Mouse (Mus musculus): Measurements from ENCODE around the gene Strbp. TPM values are rescaled to one million over a fixed set of nuclear protein-coding genes. Genes with fewer than 3 reads are reported as not detected.

Strbp gene
- total RNA-seq (2014; fragmentation: Nextera tagmentation) (33.8 and 45.5 TPM in 2 replicates), total RNA-seq (2017) (63.0 and 67.5 TPM in 2 replicates)

DNA sequence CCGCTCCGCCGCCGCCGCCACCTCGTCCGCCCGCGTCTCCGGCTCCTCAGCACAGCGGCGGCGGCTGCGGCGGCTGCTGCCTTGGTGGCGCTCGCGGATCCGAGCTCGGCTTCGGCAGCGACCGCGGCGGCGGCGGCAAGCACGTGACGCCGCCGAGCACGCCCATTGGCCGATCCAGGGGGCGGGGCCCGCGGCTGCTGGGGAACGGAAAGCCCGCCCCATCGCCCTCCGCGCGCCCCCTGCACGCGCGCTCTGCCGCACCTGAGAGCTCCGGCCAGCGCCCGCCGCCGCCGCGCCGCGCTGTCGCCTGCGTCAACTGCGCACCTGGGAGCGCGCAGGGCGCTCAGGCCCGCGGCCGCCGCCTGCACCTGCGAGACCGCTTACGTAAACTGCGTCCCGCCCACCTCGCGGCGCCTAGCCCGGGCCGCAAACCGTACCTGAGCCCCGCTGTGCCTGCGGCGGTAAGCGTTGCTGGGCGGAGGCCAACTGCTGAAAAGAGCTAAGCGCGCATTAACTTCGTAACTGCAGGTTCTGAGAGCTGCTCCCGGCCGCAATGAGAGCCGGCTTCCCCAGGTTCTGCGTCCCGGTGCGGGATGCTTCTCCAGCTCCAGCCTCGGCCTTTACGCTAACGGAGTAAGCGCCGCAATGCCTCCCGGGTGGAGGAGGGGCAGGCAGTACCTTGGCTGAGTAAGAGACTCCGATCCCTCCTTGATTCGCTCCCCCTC lies at the start of gene Strbp:
TSS of gene Strbp (minus strand) at position 630 of the 725 bp plus-strand sequence.
- ATAC-seq (replicated peaks; ENCODE audit: poor library complexity, severe bottlenecking) = peak; percentile 83

DNA sequence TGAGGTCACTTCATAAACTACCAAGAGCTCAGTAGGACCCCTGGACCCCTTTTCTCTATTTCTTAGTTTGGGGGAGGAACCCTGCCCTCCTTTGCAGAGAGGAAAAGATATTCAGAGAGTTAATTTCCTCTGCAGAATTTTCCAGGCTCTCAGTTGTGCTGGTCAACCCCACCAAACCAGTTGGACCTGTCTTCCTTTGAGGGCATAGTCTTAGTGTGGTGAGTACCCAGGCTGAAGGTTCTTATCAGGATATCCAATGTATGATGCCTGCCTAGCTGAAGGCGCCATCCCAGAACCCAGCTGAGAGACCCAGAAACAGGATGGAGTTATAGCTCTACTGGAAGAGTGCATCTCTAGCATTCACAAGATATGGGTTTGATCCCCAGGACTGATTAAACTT lies 47.5 kb upstream of the Strbp start:
- ATAC-seq (replicated peaks; ENCODE audit: poor library complexity, severe bottlenecking) = no peak

DNA sequence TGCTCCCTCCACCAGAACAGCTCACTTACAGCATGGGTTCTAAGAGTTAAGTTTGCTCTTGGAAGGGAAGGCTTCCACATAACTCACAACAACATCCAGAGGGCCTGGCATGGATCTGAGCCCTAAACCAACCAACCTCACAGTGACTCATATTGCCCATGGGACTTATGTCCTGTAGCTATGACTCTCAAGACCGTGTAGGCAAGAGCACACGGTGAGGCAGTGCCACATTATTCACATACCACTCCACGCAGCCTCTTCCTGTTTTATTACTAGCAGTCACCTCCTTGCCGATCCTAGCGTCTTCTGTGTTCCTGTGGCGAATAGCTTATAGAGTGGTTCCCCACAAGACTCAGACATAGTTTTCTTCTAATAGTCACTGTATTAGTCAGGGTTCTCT lies 45.7 kb upstream of the Strbp start:
- ATAC-seq (replicated peaks; ENCODE audit: poor library complexity, severe bottlenecking) = peak; percentile 49; the same call in 1 of the 2 replicates

DNA sequence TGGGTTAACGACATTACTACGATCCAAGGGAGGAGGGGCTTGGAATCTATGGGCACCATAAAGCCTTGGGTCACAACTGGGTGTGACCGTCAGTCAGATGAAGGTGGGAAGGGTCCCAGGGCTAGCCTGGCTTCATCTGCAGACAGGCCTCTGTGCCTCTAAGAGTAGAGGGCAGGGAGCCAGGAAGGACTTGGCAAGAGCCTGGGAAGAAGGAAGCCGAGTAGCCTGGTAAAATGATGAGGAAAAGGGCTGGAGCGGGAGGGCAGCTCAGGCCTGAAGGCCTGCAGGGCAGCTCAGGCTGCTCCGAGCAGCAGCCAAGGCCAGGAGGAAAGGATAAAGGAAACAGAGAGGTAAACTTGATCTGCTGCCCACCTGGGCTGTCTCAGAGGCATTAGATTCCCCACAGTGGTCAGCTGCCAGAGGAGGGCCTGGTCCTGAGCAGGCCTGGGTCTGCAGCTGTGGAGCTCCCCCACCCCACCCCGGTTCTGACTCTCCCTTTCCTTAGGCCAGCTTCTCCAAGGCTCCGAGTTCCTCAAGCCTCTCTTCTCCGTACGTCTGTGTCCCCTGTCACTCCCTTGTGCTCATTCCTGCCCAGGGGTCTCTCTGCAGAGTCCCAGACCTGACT lies 44.9 kb upstream of the Strbp start:
- ATAC-seq (replicated peaks; ENCODE audit: poor library complexity, severe bottlenecking) = no peak

DNA sequence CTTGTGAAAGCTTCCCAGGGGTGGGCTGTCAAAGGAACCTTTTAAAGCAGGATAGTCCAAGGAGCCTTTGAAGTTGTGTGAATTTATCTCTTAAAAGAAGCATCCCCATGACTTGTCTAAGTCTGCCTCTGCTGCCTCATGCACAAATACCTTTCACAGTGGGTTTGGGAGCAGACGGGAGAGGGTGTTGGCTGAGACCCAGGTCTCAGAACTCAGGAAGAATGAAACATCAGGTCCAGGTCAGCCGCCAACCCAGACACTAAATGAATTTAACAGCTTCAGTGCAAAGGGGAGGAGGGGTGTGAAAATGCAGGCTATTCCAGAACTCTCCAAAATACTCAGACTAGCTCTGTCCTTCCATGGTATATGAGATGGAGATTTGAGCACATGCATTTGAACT lies 44.2 kb upstream of the Strbp start:
- no peak for ATAC-seq (replicated peaks; ENCODE audit: poor library complexity, severe bottlenecking)

DNA sequence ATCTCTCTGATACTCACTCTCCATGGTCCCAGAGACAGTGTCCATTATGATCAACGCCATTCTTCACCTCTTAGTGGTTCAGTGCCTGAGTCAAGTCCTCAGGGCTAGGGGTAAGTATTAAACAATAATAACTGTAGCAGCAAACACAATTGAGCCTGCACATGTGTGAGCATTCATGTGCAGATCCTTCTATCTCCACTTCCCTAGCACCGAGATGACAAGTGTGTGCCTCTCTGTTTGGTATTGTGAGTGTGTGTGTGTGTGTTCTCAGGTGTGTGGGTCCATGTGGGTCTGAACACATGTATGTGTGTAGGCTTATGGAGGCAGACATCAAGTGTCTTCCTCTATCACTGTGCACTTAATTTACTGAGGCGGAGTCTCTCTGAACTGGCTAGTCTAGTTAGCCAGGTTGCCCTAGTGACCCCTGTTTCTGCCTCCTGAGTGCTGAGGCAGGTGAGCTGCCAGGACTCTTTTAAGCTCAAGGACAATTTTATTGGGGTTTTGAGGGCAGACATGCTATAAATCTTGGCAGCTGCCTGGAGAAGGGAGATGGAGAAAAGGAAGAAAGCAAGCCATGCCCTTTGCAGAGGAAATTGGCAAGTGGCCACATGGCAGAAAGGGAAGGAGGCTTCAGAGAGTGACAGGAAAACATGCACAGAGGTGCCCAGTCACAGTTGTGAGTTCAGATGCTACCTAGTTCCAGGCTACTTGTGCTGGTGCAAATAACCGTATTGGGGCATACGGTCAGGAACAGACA lies 42.8 kb upstream of the Strbp start:
- ATAC-seq (replicated peaks; ENCODE audit: poor library complexity, severe bottlenecking) = no peak

DNA sequence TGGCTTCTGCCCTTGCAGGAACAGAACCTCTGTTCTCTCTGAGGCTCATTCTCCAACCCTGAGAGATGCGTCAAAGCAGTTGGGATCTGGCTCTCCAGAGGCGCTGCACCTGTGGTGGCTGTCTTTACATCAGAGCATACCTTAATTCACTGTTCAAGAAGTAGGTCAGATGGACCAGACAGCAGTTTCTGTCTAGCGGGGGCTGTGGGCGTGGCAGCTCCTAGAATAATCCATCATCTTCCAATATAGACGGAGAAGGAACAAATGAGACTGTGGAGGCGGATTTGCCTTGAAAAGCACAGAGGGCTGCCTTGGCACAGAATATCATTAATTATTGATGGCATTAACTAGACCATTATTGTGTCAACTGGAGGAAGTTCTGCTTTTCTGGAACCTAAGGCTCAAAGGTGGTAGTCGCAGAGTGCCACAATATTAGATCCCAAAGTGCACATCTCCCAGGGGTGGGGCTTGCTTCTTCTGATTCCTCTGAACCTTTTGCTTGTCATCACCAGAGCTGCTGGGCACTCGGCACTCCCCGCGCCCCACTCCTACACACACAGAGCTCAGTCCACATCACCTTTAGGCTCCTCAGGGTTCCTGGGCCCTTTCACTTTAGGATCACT lies 41.2 kb upstream of the Strbp start:
- no peak for ATAC-seq (replicated peaks; ENCODE audit: poor library complexity, severe bottlenecking)

DNA sequence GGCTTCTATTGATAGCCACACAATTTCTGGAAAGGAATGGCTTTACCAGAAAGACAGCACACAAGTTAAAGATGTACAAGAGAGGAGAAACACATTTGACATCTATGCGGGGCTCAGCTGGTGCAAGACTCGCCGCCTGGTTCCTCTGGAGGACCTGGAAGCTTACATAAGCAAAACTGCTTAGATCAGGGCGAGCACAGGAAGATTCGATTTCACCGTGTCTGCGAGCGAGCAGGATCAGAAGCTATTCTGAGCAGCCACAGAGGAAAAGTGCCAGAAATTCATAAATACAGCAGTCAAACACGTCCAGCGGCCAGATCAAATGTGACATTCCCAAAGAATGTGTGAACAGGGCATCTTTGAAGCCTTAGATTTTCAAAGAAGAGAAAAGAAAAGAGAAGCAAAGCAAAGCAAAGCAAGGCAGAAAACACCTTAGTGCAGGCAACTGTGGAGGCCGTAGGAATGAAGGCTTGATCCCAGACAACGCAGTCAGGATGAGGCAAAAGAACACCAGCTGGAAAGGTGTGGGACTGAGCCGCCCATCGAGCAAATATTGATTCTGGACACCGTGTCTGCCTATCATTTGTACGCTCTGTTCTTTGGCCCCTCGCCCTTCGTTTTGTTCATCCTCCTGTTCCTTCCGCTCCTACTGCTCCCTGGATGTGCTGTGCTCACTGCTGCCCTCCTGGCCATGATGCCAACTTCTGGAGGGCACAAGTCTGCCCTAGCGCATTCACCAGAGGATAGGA lies 38.3 kb upstream of the Strbp start:
- no peak for ATAC-seq (replicated peaks; ENCODE audit: poor library complexity, severe bottlenecking)

DNA sequence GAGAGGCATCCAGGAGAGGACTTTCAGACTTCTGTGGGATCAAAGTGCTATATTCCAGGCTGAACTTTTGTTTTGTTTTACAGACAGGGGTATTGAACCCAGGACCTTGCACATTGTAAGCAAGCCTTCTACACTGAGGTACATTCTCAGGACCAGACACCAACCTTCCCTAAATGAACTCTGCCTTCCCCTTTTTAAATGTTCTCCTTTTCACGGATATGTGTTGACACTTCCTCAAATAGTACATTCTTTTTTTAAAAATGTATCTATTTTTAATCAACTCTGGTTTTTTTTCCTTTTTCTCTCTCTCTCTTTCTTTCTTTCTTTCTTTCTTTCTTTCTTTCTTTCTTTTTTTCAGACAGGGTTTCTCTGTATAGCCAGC lies 32.1 kb upstream of the Strbp start:
- ATAC-seq (replicated peaks; ENCODE audit: poor library complexity, severe bottlenecking) = peak; percentile 80

DNA sequence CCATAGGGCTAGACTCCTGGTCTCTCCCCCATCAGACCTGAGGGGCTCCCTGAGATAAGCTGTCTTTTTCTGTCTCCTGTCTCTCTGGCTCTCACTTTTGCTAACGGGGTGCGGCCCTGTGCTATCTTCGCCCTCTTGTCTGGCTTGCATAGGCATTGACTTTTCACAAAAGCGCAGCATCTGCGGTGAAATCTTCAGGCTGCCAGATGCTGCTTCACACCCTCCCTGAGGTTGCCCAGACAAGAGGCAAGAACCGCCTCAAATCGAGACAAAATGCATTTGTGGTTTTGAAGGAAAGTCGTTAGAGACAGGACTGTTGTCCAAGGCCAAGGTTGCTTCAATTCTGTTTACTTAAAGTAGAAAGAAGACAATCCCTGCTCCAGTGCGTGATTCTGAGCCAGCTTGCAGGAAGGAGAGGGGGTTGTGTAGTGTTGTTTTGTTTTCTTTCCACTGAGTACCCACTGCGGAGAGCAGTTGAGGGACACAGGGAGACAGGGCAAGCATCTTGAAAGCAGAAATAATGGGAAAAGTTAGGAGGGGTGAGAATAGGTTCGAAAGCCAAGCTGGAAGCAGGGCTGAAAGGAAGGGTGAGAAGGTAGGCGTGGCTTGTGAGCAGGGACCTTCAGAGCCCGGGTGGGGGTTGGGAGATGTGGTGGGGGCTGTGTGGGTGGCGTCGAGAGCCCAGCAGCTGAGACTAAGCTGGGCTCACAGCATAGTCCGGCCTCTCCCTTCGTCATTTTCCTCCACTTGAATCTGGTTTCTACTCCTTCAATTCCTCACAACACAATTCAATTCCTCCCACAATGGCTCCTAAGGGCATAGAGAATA lies 31.5 kb upstream of the Strbp start:
- ATAC-seq (replicated peaks; ENCODE audit: poor library complexity, severe bottlenecking) = peak; percentile 42

DNA sequence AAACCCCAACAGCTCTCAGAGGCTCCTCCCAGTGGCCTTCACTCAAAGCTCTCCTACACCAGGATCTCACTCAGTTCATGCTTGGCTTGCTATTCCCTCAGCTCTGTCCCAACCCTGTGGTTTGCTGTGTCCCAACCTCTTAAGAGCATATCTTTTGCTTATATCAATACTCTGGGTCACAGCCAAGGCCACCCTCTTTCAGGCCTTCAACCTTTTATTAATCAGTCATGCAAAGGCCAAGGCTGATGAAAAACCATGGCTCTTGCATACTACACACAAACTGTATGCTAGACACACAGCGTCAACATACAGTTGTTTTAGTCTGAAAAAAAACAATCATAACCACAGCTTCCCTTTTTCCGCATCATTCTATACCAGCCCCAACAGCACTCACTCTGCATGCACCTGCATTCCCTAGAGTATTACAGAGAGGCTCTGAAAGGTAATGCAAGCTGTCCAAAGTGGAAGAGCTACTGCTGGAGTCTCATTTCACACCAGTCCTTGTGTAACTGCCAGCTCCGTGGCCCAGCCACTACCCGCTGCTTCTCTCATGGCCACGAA lies 27.7 kb upstream of the Strbp start:
- ATAC-seq (replicated peaks; ENCODE audit: poor library complexity, severe bottlenecking) = peak; percentile 76

DNA sequence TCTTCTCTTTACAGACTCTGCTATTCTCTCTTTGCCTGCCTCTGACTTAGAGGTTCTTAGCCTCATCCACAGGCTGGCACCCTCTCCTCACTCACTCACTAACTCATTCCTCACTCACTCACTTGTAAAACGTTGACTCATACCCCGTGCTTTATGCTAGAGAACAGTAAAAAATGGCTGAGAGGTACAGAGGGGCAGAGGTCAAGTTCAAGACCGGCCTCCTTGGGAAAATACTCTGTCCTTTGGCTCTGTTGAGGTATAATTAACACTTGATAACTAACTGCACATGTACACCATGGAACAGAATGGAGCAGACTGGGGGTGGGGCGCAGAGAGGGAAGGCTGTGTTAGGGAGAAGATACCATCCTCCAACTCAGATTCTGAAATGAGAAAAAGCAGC lies 20.6 kb upstream of the Strbp start:
- no peak for ATAC-seq (replicated peaks; ENCODE audit: poor library complexity, severe bottlenecking)

DNA sequence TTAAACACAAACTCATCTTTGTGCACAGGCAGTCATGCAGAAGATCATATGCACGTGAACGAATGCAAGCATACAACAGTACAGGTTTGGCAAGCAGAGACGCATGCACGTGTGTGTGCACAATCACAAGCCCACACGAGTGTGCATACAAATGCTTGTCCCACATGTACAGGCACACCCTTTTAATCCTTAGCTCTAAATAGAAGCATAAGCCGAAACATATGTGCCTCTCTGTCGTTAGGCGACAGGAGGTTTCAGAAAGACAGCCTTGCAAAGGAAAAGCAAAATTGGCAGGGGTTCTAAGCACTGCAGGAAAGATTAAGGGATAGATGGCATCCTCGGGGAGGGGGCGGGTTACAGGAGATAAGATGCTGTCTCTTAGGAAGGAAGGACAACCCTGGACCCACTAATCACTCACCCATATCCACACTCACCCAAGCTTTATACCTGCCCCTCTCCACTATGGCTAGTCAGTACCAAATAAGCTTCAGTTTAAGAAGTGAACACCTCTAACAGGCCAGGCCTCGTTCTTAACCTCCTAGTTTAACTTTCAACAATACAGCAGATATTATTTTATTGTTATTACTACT lies 19.9 kb upstream of the Strbp start:
- no peak for ATAC-seq (replicated peaks; ENCODE audit: poor library complexity, severe bottlenecking)

DNA sequence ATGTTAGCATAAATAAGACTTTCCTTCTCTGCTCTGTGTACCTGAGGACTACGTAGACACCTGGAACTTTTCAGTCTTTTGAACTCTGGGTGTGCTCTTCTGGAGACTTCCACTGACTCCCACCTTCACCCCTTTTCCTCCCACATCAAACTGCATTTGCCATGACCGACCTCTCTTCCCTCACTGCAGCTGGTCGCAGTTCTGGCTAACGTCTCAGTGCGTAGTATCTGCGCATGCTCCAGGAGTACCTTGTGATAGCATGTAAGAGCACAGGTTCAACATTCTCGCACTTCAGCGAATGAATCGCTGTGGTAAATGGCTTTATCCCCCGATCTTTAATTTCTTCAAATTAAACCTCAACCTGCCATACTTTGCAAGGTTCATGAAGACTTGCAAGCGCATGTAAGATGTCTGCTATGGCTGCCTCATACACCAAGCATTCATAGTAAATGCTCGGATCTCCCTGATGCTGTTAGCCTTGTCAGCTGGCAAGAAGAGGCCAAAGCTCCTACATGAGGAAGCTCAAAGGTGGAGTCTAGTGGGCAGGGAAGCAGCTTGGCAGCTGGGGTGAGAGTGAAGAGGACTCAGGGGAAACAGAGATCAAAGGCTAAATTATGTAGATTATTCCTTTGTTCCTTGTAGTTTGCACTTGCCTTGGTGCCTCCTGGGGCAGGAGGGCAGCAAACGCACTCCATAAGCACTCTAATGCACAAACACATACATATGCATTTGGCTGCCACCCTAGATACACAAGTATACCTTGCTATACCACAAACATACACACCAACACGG lies 19.2 kb upstream of the Strbp start:
- ATAC-seq (replicated peaks; ENCODE audit: poor library complexity, severe bottlenecking) = no peak

DNA sequence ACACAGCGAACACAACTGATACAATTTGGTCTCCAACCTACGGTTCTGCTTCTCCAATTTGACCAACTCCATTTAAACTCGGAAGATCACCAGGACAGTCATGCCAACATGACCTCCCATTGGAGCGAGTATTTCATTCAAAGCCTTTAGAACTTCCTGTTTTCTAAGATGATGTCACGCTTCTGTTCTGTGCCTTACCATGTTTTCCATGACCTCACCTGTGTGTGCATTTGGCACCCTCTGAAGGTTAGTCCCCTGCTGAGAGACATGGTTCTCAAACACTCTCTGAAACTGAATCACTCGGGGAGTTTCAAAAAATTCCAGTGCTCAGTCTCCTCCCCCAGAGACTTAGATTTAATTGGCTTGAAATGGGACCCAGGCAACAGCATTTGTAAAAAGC lies 12.6 kb upstream of the Strbp start:
- peak; percentile 76 for ATAC-seq (replicated peaks; ENCODE audit: poor library complexity, severe bottlenecking)

DNA sequence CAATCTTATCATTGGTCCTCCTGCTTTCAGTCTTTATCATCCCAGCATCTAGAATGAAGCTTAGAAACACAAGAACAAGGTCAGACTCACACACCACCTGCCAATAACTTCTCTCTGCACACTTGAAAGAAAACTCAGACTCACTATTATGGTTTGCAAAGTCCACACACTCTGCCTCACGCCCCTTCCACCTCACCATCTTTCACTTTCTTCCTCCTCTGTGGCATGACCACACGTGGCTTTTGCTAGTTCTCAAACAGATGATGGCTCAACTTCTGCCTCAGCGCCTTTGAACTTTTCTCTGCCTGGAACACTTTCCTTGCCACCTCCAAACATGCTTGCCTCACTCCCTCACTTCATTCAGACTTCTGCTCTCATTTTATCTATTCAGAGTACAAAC lies 11.7 kb upstream of the Strbp start:
- ATAC-seq (replicated peaks; ENCODE audit: poor library complexity, severe bottlenecking) = peak; percentile 69

DNA sequence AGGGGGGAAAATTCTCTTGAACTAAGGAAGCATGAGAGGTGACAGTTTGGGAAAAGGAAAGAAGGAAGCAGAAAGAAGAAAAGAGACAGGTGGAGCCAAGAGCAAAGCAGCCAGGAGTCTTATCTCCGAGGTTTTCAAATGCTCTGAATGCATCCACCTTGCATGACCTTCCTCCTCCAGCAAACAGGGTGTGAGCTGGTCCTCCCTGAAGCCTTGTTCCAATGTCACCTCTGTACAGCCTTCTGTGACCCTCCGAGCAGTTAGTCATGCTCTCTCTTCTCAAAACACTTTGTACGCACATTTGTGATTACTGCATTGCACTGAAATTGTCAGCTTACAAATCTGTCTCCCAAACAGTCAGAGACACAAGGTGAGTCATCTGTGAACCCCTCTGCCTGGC lies 9.4 kb upstream of the Strbp start:
- ATAC-seq (replicated peaks; ENCODE audit: poor library complexity, severe bottlenecking) = no peak

DNA sequence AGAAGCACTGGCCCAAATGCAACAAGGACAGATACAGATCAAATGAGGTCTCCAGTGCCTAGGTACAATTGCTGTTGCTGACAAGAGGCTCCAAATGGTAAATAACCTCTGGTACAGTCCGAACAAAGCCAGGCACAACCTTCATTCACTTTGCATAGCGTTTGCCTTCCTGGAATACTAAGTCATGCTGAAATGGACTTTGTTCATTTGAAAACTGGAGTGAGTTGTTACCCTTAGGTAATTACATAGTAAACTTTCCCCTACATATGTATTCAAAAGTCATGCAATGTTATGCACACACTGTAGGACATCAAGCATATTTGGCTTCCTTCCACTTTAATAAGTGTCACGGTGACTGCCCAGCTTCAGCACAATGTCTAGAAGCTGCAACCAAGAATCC lies 5.2 kb upstream of the Strbp start:
- ATAC-seq (replicated peaks; ENCODE audit: poor library complexity, severe bottlenecking) = no peak
